Mouse (Mus musculus) olfactory bulb, adult 2 months (tissue): ENCODE measurements around the gene Apol7a.

Source experiments
- CTCF ChIP-seq: fragments of 200-500 bp; IDR thresholded peaks from 2 replicates; pipeline ENCODE4 v1.5.1; 2012; ENCODE audit warnings: low read depth, mild to moderate bottlenecking, low read length, moderate library complexity; ENCODE audit not compliant: insufficient read depth
- POLR2A ChIP-seq: fragments of 200-500 bp; IDR thresholded peaks from 2 replicates; pipeline ENCODE4 v1.6.1; 2012; ENCODE audit warnings: mild to moderate bottlenecking, low read depth, low read length, moderate library complexity; ENCODE audit not compliant: insufficient read depth

DNA sequence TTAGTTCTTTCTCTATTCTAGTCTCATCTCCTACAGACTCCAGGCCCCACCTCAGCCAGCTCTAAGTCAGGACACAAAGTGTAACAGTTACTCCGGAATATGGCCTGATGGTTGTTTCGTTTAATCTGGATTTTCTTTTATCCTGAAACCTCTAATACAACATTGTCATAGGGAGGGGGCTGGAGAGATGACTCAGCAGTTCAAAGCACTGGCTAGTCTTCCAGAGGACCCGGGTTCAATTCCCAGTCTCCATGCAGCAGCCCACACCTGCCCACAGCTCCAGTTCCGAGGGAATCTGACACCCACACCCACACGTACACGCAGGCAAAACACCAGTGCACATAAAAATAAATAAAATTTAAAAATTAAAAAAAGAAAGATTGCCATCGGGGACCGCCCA, 39.0 kb downstream of the Apol7a start:
- no peak for TF ChIP-seq POLR2A
- TF ChIP-seq CTCF, result no peak
